Mouse (Mus musculus) embryonic facial prominence, embryonic 15.5 days (tissue): ENCODE results near the gene Mrpl53. TPM values are rescaled to one million over a fixed set of nuclear protein-coding genes. Genes with fewer than 3 reads are reported as not detected.

ENCODE experiments used
- ATAC-seq: fragments of 200-750 bp; cut with Nextera tagmentation; 2 replicates; pipeline ENCODE4 v1.8.0; 2017; ENCODE audit warnings: low read depth, moderate TSS enrichment; ENCODE audit not compliant: insufficient number of reproducible peaks, low FRiP score, low TSS enrichment
- H3K27ac ChIP-seq: fragments of 300-500 bp; sonication (generic); replicated peaks from 2 replicates; pipeline ENCODE4 v1.5.1; 2015; ENCODE audit warnings: mild to moderate bottlenecking, inconsistent platforms
- H3K27me3 ChIP-seq: fragments of 300-500 bp; sonication (generic); 2 replicates; pipeline ENCODE4 v1.6.1; 2015; ENCODE audit warnings: inconsistent platforms
- H3K36me3 ChIP-seq: fragments of 300-500 bp; sonication (generic); 2 replicates; pipeline ENCODE4 v1.6.1; 2015; ENCODE audit warnings: mild to moderate bottlenecking, inconsistent platforms
- H3K4me1 ChIP-seq: fragments of 300-500 bp; sonication (generic); 2 replicates; pipeline ENCODE4 v1.6.1; 2015; ENCODE audit warnings: inconsistent platforms
- H3K4me2 ChIP-seq: fragments of 300-500 bp; sonication (generic); replicated peaks from 2 replicates; pipeline ENCODE4 v1.6.1; 2015; ENCODE audit warnings: mild to moderate bottlenecking, inconsistent platforms
- H3K4me3 ChIP-seq: fragments of 300-500 bp; sonication (generic); replicated peaks from 2 replicates; pipeline ENCODE4 v1.5.1; 2015; ENCODE audit warnings: mild to moderate bottlenecking, inconsistent platforms
- H3K9ac ChIP-seq: fragments of 300-500 bp; sonication (generic); 2 replicates; pipeline ENCODE4 v1.6.1; 2015; ENCODE audit warnings: inconsistent platforms
- H3K9me3 ChIP-seq: fragments of 300-500 bp; sonication (generic); replicated peaks from 2 replicates; pipeline ENCODE4 v1.6.1; 2016; ENCODE audit warnings: inconsistent platforms
- WGBS: fragments of 180-500 bp; shearing (Covaris S2); methylation state at CpG from one replicate; pipeline ENCODE4 v1.1.7; 2015; 5-methylcytosine and 5-hydroxymethylcytosine counted together
- polyA plus RNA-seq: library from polyadenylated mRNA; unstranded; fragments of >200 nt; fragmentation: Nextera tagmentation; extraction: Ambion mirVana; gene quantifications from 2 replicates; pipeline ENCODE4 v1.2.1, GENCODE M21; 2015

Mrpl53 gene
- polyA plus RNA-seq, 1 experiment from 2014 or later = 121 TPM

DNA sequence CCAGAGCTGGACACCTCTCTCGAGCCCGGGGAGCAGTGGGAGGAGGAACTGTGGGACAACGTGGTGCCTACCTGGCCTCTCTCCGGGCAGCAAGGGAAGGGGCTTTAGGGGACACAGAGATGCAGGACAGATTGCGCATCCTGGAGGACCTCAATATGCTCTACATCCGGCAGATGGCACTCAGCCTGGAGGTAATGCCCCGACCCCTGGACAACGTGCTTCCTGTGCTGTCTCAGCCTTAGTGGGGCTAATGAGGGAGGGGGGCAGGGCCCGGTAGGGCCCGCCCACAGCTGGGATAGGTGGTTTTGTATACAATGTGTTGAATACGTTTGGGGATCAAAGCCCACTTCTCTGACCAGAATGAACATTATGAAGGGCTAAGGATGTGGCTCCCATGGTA lies 29.2 kb downstream of the Mrpl53 start:
- Histone ChIP-seq H3K9ac (peak overlapping the region; percentile 62), H3K27ac (peak overlapping the region; percentile 100), H3K4me3 (peak overlapping the region; percentile 52), H3K27me3 (no peaks in the 10 kb centered on the region), H3K4me1 (peaks cover 68% of the 10 kb centered on the region), H3K4me2 (peak overlapping the region; percentile 72), H3K36me3 (no peaks in the 10 kb centered on the region), H3K9me3 (no peaks in the 10 kb centered on the region)
- peak; percentile 49 for ATAC-seq
- WGBS = 1% methylated on average over 11 of the region's 11 CpGs

- peaks cover 65% of the 10 kb centered on the region for H3K4me1 ChIP-seq
- ATAC-seq = no peak
- no peak overlapping the region for H3K4me3 ChIP-seq
- no peak overlapping the region for H3K4me2 ChIP-seq
- WGBS = 70% methylated on average over 8 of the region's 8 CpGs
- H3K27ac ChIP-seq = peak overlapping the region; percentile 44; the same call in 1 of the 2 replicates
- H3K9ac ChIP-seq = no peak overlapping the region
- H3K36me3 ChIP-seq = no peaks in the 10 kb centered on the region
- H3K9me3 ChIP-seq = no peaks in the 10 kb centered on the region
- no peaks in the 10 kb centered on the region for H3K27me3 ChIP-seq
Measured at GRCm38 (mm10) chr6:83140044-83140443, 31.2 kb downstream of the Mrpl53 start.

DNA sequence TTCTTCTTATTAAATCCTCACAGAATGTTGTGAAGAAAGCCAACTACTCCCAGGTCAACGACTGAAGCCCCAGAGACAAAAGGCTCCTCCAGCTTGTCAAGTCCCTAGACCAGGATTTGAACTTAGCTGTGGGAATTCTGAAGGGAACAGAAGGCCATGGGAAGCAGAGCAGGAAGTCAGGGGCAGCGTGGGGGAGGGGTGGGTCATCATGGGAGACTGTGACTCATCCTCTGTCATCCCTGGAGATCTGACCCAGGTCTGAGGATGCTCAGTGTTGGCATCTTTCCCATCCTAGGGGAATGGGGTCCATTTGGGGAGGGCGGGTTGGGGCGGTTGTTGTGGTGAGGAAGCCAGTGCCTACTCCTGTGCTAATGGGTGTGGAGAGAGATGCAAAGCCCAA lies 32.8 kb downstream of the Mrpl53 start:
- H3K9me3 ChIP-seq = no peaks in the 10 kb centered on the region
- no peak overlapping the region for H3K27ac ChIP-seq
- no peak overlapping the region for H3K9ac ChIP-seq
- no peak for ATAC-seq
- peaks cover under 1% of the 10 kb centered on the region; the same call in 1 of the 2 replicates for H3K36me3 ChIP-seq
- H3K27me3 ChIP-seq = no peaks in the 10 kb centered on the region
- H3K4me3 ChIP-seq = peak overlapping the region; percentile 25
- H3K4me2 ChIP-seq = peak overlapping the region; percentile 46
- H3K4me1 ChIP-seq = peaks cover 52% of the 10 kb centered on the region
- WGBS = 29% methylated on average over 4 of the region's 4 CpGs

GRCm38 (mm10) chr6:83142211-83142731 lies 33.4 kb downstream of the Mrpl53 start:
- 9% methylated on average over 41 of the region's 41 CpGs for WGBS
- peak overlapping the region; percentile 2 for H3K9ac ChIP-seq

GRCm38 (mm10) chr6:83142886-83143285 lies 34.0 kb downstream of the Mrpl53 start:
- H3K4me1 ChIP-seq = peaks cover 47% of the 10 kb centered on the region

More at GRCm38 (mm10) chr6:83142211-83142731, 33.4 kb downstream of the Mrpl53 start:
- Histone ChIP-seq H3K36me3 (peaks cover 6% of the 10 kb centered on the region), H3K27me3 (no peaks in the 10 kb centered on the region), H3K9me3 (no peaks in the 10 kb centered on the region), H3K4me2 (peak overlapping the region; percentile 46), H3K4me1 (peaks cover 49% of the 10 kb centered on the region), H3K4me3 (peak overlapping the region; percentile 25), H3K27ac (peak overlapping the region; percentile 60)
- ATAC-seq = no peak

DNA sequence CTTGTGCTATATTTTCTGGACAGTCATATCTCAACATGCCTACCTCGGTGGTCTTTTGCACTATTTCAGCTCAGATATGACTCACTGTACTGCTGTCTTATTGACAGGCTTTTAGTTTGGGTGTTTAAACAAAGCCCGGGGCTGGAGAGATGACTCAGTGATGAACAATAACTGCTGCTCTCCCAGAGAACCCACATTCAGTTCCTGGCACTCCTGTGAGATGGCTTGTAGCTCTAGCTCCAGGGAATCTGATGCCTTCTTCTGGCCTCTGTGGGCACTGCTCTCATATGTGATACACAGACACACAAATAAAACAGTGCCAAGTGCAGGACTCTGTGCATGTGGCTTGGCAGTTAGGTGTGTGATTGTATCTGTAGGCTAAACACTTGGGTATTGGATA lies 36.4 kb downstream of the Mrpl53 start:
- 48% methylated on average over 2 of the region's 2 CpGs for WGBS
- no peak overlapping the region for H3K4me2 ChIP-seq

More at GRCm38 (mm10) chr6:83142886-83143285, 34.0 kb downstream of the Mrpl53 start:
- no peak overlapping the region for H3K9ac ChIP-seq
- peak overlapping the region; percentile 60 for H3K27ac ChIP-seq
- H3K4me3 ChIP-seq = no peak overlapping the region
- 53% methylated on average over 11 of the region's 11 CpGs for whole genome bisulfite sequencing
- peak overlapping the region; percentile 46; the same call in 1 of the 2 replicates for H3K4me2 ChIP-seq
- H3K9me3 ChIP-seq = no peaks in the 10 kb centered on the region
- 0 out of 2 replicates have a peak, but pooled peaks have one; percentile 5 for ATAC-seq
- peaks cover 12% of the 10 kb centered on the region for H3K36me3 ChIP-seq
- no peaks in the 10 kb centered on the region for H3K27me3 ChIP-seq

GRCm38 (mm10) chr6:83145805-83146204 lies 37.0 kb downstream of the Mrpl53 start:
- H3K4me1 ChIP-seq = peaks cover 23% of the 10 kb centered on the region
- H3K4me3 ChIP-seq = no peak overlapping the region
- no peak overlapping the region; the same call in 1 of the 2 replicates for H3K27ac ChIP-seq
- H3K36me3 ChIP-seq = peaks cover 41% of the 10 kb centered on the region
- ATAC-seq = no peak
- WGBS = 49% methylated on average over 9 of the region's 9 CpGs
- no peak overlapping the region for H3K9ac ChIP-seq
- H3K4me2 ChIP-seq = no peak overlapping the region
- no peaks in the 10 kb centered on the region for H3K9me3 ChIP-seq
- no peaks in the 10 kb centered on the region for H3K27me3 ChIP-seq

More for the DNA sequence above, 36.4 kb downstream of the Mrpl53 start:
- H3K4me3 ChIP-seq = no peak overlapping the region
- no peaks in the 10 kb centered on the region for H3K9me3 ChIP-seq
- no peaks in the 10 kb centered on the region for H3K27me3 ChIP-seq
- no peak for ATAC-seq
- H3K9ac ChIP-seq = no peak overlapping the region
- H3K36me3 ChIP-seq = peaks cover 35% of the 10 kb centered on the region
- H3K4me1 ChIP-seq = peaks cover 24% of the 10 kb centered on the region
- H3K27ac ChIP-seq = no peak overlapping the region

DNA sequence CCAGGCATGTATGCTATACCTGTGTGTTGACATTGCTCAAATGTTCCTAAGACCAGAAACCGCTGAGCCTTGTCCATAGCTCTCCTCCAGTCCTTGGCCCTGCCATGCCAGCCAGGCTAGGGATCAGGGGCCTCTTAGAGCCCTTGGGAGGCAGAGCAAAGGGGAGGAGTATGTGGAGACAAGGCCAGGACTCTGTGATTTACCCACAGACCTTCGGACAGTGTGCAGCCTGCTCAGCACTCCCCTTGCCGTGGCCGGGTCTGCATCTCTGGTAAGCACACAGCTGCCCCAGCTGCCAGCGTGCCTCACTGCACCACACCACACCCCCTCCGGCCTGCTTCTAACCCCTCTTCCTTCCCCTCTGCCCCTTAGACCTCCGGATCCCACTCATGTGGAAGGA lies 38.4 kb downstream of the Mrpl53 start:
- 65% methylated on average over 7 of the region's 7 CpGs for WGBS

GRCm38 (mm10) chr6:83151721-83152120 lies 42.9 kb downstream of the Mrpl53 start:
- peaks cover 61% of the 10 kb centered on the region for H3K36me3 ChIP-seq
- no peak overlapping the region for H3K27ac ChIP-seq
- H3K4me3 ChIP-seq = no peak overlapping the region
- 43% methylated on average over 8 of the region's 8 CpGs for WGBS
- H3K4me1 ChIP-seq = peaks cover 17% of the 10 kb centered on the region
- no peaks in the 10 kb centered on the region for H3K27me3 ChIP-seq
- no peak overlapping the region for H3K9ac ChIP-seq
- no peak for ATAC-seq
- H3K9me3 ChIP-seq = no peaks in the 10 kb centered on the region
- H3K4me2 ChIP-seq = no peak overlapping the region

More for the DNA sequence above, 38.4 kb downstream of the Mrpl53 start:
- ATAC-seq = no peak
- H3K9ac ChIP-seq = no peak overlapping the region
- H3K36me3 ChIP-seq = peaks cover 55% of the 10 kb centered on the region
- H3K4me3 ChIP-seq = no peak overlapping the region
- H3K4me1 ChIP-seq = peaks cover 11% of the 10 kb centered on the region
- no peak overlapping the region for H3K4me2 ChIP-seq
- H3K27me3 ChIP-seq = no peaks in the 10 kb centered on the region
- no peak overlapping the region for H3K27ac ChIP-seq
- H3K9me3 ChIP-seq = no peaks in the 10 kb centered on the region

- peaks cover 49% of the 10 kb centered on the region for H3K36me3 ChIP-seq
- ATAC-seq = no peak
- WGBS = 82% methylated on average over 12 of the region's 12 CpGs
- H3K4me3 ChIP-seq = no peak overlapping the region
- no peak overlapping the region for H3K27ac ChIP-seq
- H3K27me3 ChIP-seq = no peaks in the 10 kb centered on the region
- peaks cover 17% of the 10 kb centered on the region for H3K4me1 ChIP-seq
- H3K9me3 ChIP-seq = no peaks in the 10 kb centered on the region
- no peak overlapping the region for H3K4me2 ChIP-seq
- no peak overlapping the region for H3K9ac ChIP-seq
Measured at GRCm38 (mm10) chr6:83153038-83153437, 44.2 kb downstream of the Mrpl53 start.

GRCm38 (mm10) chr6:83153485-83153884 lies 44.6 kb downstream of the Mrpl53 start:
- Histone ChIP-seq H3K4me2 (no peak overlapping the region), H3K4me3 (no peak overlapping the region), H3K9ac (no peak overlapping the region), H3K4me1 (peaks cover 17% of the 10 kb centered on the region), H3K9me3 (no peaks in the 10 kb centered on the region), H3K27me3 (no peaks in the 10 kb centered on the region), H3K27ac (no peak overlapping the region), H3K36me3 (peaks cover 45% of the 10 kb centered on the region)
- ATAC-seq = no peak
- WGBS = 69% methylated on average over 5 of the region's 5 CpGs
